Mouse (Mus musculus): ENCODE results near the gene Pacsin2.

DNA sequence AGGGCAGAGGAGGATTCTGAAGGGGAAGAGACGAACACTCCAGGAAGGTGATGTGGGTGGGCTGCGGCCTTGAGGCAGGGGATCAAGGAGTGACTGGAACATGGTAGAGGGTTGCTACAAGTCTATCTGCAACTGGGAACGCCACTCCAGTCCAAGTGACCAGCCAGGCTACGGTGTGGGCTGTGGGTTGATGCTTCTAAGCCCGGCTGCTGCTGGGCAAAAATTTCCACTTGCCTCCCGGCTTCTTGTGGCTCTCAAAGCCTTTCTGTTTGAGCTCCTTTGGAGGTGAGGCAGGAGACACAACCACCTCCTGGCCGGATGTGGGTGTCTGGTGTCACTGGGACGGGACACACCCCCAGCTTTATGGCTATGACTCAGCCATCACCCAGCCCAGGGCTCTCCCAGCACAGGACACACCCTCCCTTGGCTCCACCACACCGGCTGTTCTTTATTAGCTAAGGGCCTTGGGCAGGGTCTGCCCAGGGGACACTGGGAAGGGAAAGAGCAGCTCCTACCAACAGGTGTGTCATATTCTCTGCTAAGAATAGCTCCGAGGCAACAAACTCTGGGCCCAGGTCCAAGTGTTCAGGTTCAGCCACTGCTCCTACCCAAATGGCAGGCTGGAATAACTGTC lies 9.5 kb upstream of the Pacsin2 start:
- TF ChIP-seq POLR2A (IDR thresholded peaks at IDR 0.05; ENCODE audit: control insufficient read depth, low read depth, low read length) = no peak
- no peak for TF ChIP-seq CTCF (IDR thresholded peaks at IDR 0.05; ENCODE audit: control insufficient read depth, insufficient read depth, insufficient replicate concordance, low read depth, low read length)
